Mouse (Mus musculus): ENCODE measurements at regions not wholly inside any gene's neighbourhood (a gene's known extent, or its start where the extent isn't known, plus 50 kb on each side); places are given as distances from the start of the nearest gene placed in this dataset.

- Histone ChIP-seq H3K4me1 (replicated peaks; ENCODE audit: control insufficient read depth, insufficient read depth, low read length) (no peaks in the 10 kb centered on the region), H3K27ac (ENCODE audit: low read length) (no peak overlapping the region), H3K36me3 (ENCODE audit: control insufficient read depth, insufficient read depth) (no peaks in the 10 kb centered on the region), H3K27me3 (replicated peaks; ENCODE audit: control insufficient read depth, insufficient read depth, low read length) (no peaks in the 10 kb centered on the region), H3K9ac (replicated peaks; ENCODE audit: low read depth, low read length) (no peak overlapping the region), H3K9me3 (ENCODE audit: control insufficient read depth, low read length) (no peaks in the 10 kb centered on the region), H3K4me2 (ENCODE audit: low read length) (no peak overlapping the region), H3K4me3 (replicated peaks; ENCODE audit: low read length) (no peak overlapping the region)
- 75% methylated on average over 3 of the region's 3 CpGs for WGBS
- ATAC-seq = peak; percentile 43
Measured at GRCm38 (mm10) chr17:75795772-75796171, 244.0 kb upstream of the Fam98a start.

GRCm38 (mm10) chr17:75779770-75780169 is 228.0 kb upstream of the Fam98a start:
- H3K36me3 ChIP-seq (ENCODE audit: control insufficient read depth, insufficient read depth) = no peaks in the 10 kb centered on the region
- no peaks in the 10 kb centered on the region for H3K27me3 ChIP-seq (replicated peaks; ENCODE audit: control insufficient read depth, insufficient read depth, low read length)
- no peak overlapping the region for H3K4me3 ChIP-seq (replicated peaks; ENCODE audit: low read length)
- no peak for ATAC-seq
- no peaks in the 10 kb centered on the region for H3K4me1 ChIP-seq (replicated peaks; ENCODE audit: control insufficient read depth, insufficient read depth, low read length)
- H3K9ac ChIP-seq (replicated peaks; ENCODE audit: low read depth, low read length) = no peak overlapping the region
- H3K4me2 ChIP-seq (ENCODE audit: low read length) = no peak overlapping the region
- no peak overlapping the region for H3K27ac ChIP-seq (ENCODE audit: low read length)
- no peaks in the 10 kb centered on the region for H3K9me3 ChIP-seq (ENCODE audit: control insufficient read depth, low read length)
- WGBS = 50% methylated on average over 2 of the region's 2 CpGs

- Histone ChIP-seq H3K9me3 (ENCODE audit: control insufficient read depth, low read length) (no peaks in the 10 kb centered on the region), H3K27me3 (replicated peaks; ENCODE audit: control insufficient read depth, insufficient read depth, low read length) (no peaks in the 10 kb centered on the region), H3K36me3 (ENCODE audit: control insufficient read depth, insufficient read depth) (no peaks in the 10 kb centered on the region), H3K4me3 (replicated peaks; ENCODE audit: low read length) (no peak overlapping the region), H3K4me1 (replicated peaks; ENCODE audit: control insufficient read depth, insufficient read depth, low read length) (no peaks in the 10 kb centered on the region), H3K27ac (ENCODE audit: low read length) (no peak overlapping the region), H3K9ac (replicated peaks; ENCODE audit: low read depth, low read length) (no peak overlapping the region), H3K4me2 (ENCODE audit: low read length) (no peak overlapping the region)
- 0 out of 2 replicates have a peak, but pooled peaks have one; percentile 26 for ATAC-seq
- 52% methylated on average over 7 of the region's 7 CpGs for WGBS
Measured at GRCm38 (mm10) chr17:75776611-75777010, 224.9 kb upstream of the Fam98a start.

- no peak overlapping the region for H3K27ac ChIP-seq (ENCODE audit: low read length)
Measured at GRCm38 (mm10) chr17:75775518-75775917, 223.8 kb upstream of the Fam98a start.

GRCm38 (mm10) chr17:75772861-75773260 is 221.1 kb upstream of the Fam98a start:
- Histone ChIP-seq H3K4me3 (replicated peaks; ENCODE audit: low read length) (no peak overlapping the region), H3K27me3 (replicated peaks; ENCODE audit: control insufficient read depth, insufficient read depth, low read length) (no peaks in the 10 kb centered on the region), H3K4me2 (ENCODE audit: low read length) (no peak overlapping the region), H3K9ac (replicated peaks; ENCODE audit: low read depth, low read length) (no peak overlapping the region), H3K27ac (ENCODE audit: low read length) (no peak overlapping the region), H3K36me3 (ENCODE audit: control insufficient read depth, insufficient read depth) (no peaks in the 10 kb centered on the region), H3K4me1 (replicated peaks; ENCODE audit: control insufficient read depth, insufficient read depth, low read length) (no peaks in the 10 kb centered on the region), H3K9me3 (ENCODE audit: control insufficient read depth, low read length) (no peaks in the 10 kb centered on the region)
- ATAC-seq = no peak

More at GRCm38 (mm10) chr17:75775518-75775917, 223.8 kb upstream of the Fam98a start:
- no peak overlapping the region for H3K4me2 ChIP-seq (ENCODE audit: low read length)
- H3K9ac ChIP-seq (replicated peaks; ENCODE audit: low read depth, low read length) = no peak overlapping the region
- no peaks in the 10 kb centered on the region for H3K27me3 ChIP-seq (replicated peaks; ENCODE audit: control insufficient read depth, insufficient read depth, low read length)
- no peaks in the 10 kb centered on the region for H3K36me3 ChIP-seq (ENCODE audit: control insufficient read depth, insufficient read depth)
- H3K9me3 ChIP-seq (ENCODE audit: control insufficient read depth, low read length) = no peaks in the 10 kb centered on the region
- H3K4me3 ChIP-seq (replicated peaks; ENCODE audit: low read length) = no peak overlapping the region
- no peaks in the 10 kb centered on the region for H3K4me1 ChIP-seq (replicated peaks; ENCODE audit: control insufficient read depth, insufficient read depth, low read length)
- WGBS = 86% methylated on average over 3 of the region's 3 CpGs
- ATAC-seq = no peak

DNA sequence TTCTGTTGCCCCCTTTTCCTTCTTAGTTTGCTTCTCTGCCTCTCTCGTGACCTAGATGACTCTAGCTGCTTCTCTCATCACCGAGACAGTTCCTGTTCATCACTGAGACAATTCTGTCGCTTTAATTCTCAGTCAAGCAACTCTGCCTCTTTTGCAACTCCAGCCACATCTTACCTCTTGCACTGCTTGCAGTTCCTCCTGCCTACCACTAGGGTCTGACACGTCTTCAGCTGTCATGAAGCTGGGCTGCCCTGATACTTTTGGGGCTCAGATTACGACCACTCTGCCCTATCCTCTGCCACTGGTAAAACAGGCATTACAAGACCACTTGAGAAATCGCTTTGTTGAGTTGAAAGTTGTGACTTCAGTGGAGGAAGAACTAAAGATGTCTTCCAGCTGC is 216.9 kb upstream of the Fam98a start:
- no peaks in the 10 kb centered on the region for H3K9me3 ChIP-seq (ENCODE audit: control insufficient read depth, low read length)
- H3K4me1 ChIP-seq (replicated peaks; ENCODE audit: control insufficient read depth, insufficient read depth, low read length) = no peaks in the 10 kb centered on the region
- H3K9ac ChIP-seq (replicated peaks; ENCODE audit: low read depth, low read length) = no peak overlapping the region
- H3K36me3 ChIP-seq (ENCODE audit: control insufficient read depth, insufficient read depth) = no peaks in the 10 kb centered on the region
- H3K27ac ChIP-seq (ENCODE audit: low read length) = no peak overlapping the region
- H3K4me3 ChIP-seq (replicated peaks; ENCODE audit: low read length) = no peak overlapping the region
- ATAC-seq = no peak
- H3K4me2 ChIP-seq (ENCODE audit: low read length) = no peak overlapping the region
- WGBS = 89% methylated on average over 6 of the region's 6 CpGs
- H3K27me3 ChIP-seq (replicated peaks; ENCODE audit: control insufficient read depth, insufficient read depth, low read length) = no peaks in the 10 kb centered on the region

- Histone ChIP-seq H3K36me3 (ENCODE audit: control insufficient read depth, insufficient read depth) (no peaks in the 10 kb centered on the region), H3K9me3 (ENCODE audit: control insufficient read depth, low read length) (no peaks in the 10 kb centered on the region), H3K4me2 (ENCODE audit: low read length) (no peak overlapping the region), H3K9ac (replicated peaks; ENCODE audit: low read depth, low read length) (no peak overlapping the region), H3K27ac (ENCODE audit: low read length) (no peak overlapping the region), H3K4me1 (replicated peaks; ENCODE audit: control insufficient read depth, insufficient read depth, low read length) (no peaks in the 10 kb centered on the region), H3K27me3 (replicated peaks; ENCODE audit: control insufficient read depth, insufficient read depth, low read length) (no peaks in the 10 kb centered on the region), H3K4me3 (replicated peaks; ENCODE audit: low read length) (no peak overlapping the region)
- WGBS = 87% methylated on average over 2 of the region's 2 CpGs
- no peak for ATAC-seq
Measured at GRCm38 (mm10) chr17:75763391-75763790, 211.6 kb upstream of the Fam98a start.

GRCm38 (mm10) chr17:75756487-75756886 is 204.7 kb upstream of the Fam98a start:
- Histone ChIP-seq H3K4me1 (replicated peaks; ENCODE audit: control insufficient read depth, insufficient read depth, low read length) (no peaks in the 10 kb centered on the region), H3K9ac (replicated peaks; ENCODE audit: low read depth, low read length) (no peak overlapping the region), H3K36me3 (ENCODE audit: control insufficient read depth, insufficient read depth) (no peaks in the 10 kb centered on the region), H3K27ac (ENCODE audit: low read length) (no peak overlapping the region), H3K4me3 (replicated peaks; ENCODE audit: low read length) (no peak overlapping the region), H3K27me3 (replicated peaks; ENCODE audit: control insufficient read depth, insufficient read depth, low read length) (no peaks in the 10 kb centered on the region), H3K9me3 (ENCODE audit: control insufficient read depth, low read length) (no peaks in the 10 kb centered on the region), H3K4me2 (ENCODE audit: low read length) (no peak overlapping the region)
- ATAC-seq = no peak
- WGBS = 94% methylated on average over 5 of the region's 5 CpGs

DNA sequence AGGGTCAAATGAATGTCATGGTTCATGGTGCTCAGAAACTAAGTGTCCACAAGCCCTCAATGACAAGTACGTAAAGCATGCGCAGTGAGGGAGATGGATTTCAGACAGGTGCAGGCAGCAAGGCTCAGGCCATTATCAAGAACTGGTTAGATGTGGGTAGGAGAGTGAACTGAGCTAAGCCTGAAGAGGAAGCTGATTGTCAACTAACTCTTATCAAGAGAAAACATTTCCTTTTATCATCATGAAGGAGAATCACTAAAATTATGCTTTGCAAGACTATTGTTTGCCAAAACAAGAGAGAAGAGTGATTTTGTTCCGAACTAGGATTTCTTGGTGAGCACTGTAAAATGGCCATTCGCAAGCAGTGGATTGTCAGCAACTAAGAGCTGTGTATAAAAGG is 164.7 kb upstream of the Fam98a start:
- Histone ChIP-seq H3K4me3 (replicated peaks; ENCODE audit: low read length) (no peak overlapping the region), H3K4me2 (ENCODE audit: low read length) (no peak overlapping the region), H3K27me3 (replicated peaks; ENCODE audit: control insufficient read depth, insufficient read depth, low read length) (no peaks in the 10 kb centered on the region), H3K9me3 (ENCODE audit: control insufficient read depth, low read length) (no peaks in the 10 kb centered on the region), H3K4me1 (replicated peaks; ENCODE audit: control insufficient read depth, insufficient read depth, low read length) (no peaks in the 10 kb centered on the region), H3K27ac (ENCODE audit: low read length) (no peak overlapping the region), H3K36me3 (ENCODE audit: control insufficient read depth, insufficient read depth) (no peaks in the 10 kb centered on the region), H3K9ac (replicated peaks; ENCODE audit: low read depth, low read length) (no peak overlapping the region)
- WGBS = 96% methylated on average over 4 of the region's 4 CpGs
- ATAC-seq = no peak

DNA sequence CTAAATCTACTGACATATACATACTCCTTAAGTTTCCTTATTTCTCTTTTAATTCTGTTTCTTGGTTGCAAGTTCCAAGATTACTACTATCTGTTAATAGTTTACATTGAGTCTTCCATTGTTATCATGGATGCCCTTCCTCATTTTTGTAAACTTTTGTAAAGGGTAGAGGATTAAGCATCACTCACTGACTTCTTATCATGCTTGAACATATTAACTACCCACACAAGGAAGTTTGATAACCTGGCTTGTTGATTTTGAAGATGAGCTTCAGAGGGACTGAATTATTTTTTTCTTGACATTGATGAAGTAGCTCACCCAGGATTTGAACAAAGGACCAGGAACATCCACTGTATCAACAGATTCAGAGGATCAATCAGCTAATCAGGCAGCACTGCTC is 162.8 kb upstream of the Fam98a start:
- no peak for ATAC-seq
- Histone ChIP-seq H3K27me3 (replicated peaks; ENCODE audit: control insufficient read depth, insufficient read depth, low read length) (no peaks in the 10 kb centered on the region), H3K9ac (replicated peaks; ENCODE audit: low read depth, low read length) (no peak overlapping the region), H3K9me3 (ENCODE audit: control insufficient read depth, low read length) (no peaks in the 10 kb centered on the region), H3K4me3 (replicated peaks; ENCODE audit: low read length) (no peak overlapping the region), H3K27ac (ENCODE audit: low read length) (no peak overlapping the region), H3K4me1 (replicated peaks; ENCODE audit: control insufficient read depth, insufficient read depth, low read length) (no peaks in the 10 kb centered on the region), H3K4me2 (ENCODE audit: low read length) (no peak overlapping the region), H3K36me3 (ENCODE audit: control insufficient read depth, insufficient read depth) (no peaks in the 10 kb centered on the region)

Measured in forebrain, embryonic 16.5 days (tissue).